Mouse (Mus musculus): Measurements from ENCODE around the gene Btbd35f14.
"Not testable (repeated sequence)": the region's sequence is repeated elsewhere in the genome, so short reads cannot be mapped to it uniquely, and the experiment has no call there.

Gene Btbd35f14

GRCm38 (mm10) chrX:33702249-33702648, at the start of gene Btbd35f14:
TSS of gene Btbd35f14 (minus strand) at chrX:33702349.
- DNase-seq: not testable (repeated sequence)

- not testable (repeated sequence) for DNase-seq
Observed at GRCm38 (mm10) chrX:33656872-33657271, 45.3 kb downstream of the Btbd35f14 start, which contains the start of gene Btbd35f13. TSS of gene Btbd35f13 (plus strand) at chrX:33657172.
